Mouse (Mus musculus): Measurements from ENCODE around the gene 4930415O20Rik.

- no peak for TF ChIP-seq CTCF (IDR thresholded peaks at IDR 0.05; ENCODE audit: borderline replicate concordance, insufficient read depth, low read depth, low read length)
- no peak for TF ChIP-seq POLR2A (IDR thresholded peaks at IDR 0.05; ENCODE audit: borderline replicate concordance, insufficient read depth, low read length)
These were observed 1.6 kb upstream of the 4930415O20Rik start for GRCm38 (mm10) chr15:98569216-98569615.
